Mouse (Mus musculus): Measurements from ENCODE around the gene Gm10272. TPM values are rescaled to one million over a fixed set of nuclear protein-coding genes. Genes with fewer than 3 reads are reported as not detected.
"Not testable (repeated sequence)": the region's sequence is repeated elsewhere in the genome, so short reads cannot be mapped to it uniquely, and the experiment has no call there.

Gene Gm10272
- polyA plus RNA-seq, 1 experiment from 2014 or later: not detected

- Histone ChIP-seq H3K9me3 (peaks cover 10% of the 10 kb centered on the region; the same call in 1 of the 2 replicates), H3K27me3 (replicated peaks; ENCODE audit: low read depth, poor library complexity, severe bottlenecking) (no peaks in the 10 kb centered on the region), H3K4me1 (peaks cover 24% of the 10 kb centered on the region), H3K36me3 (replicated peaks) (no peaks in the 10 kb centered on the region; the same call in 1 of the 2 replicates), H3K27ac (replicated peaks) (no peak overlapping the region), H3K4me3 (no peak overlapping the region)
- 90% methylated on average over 4 of the region's 4 CpGs for WGBS
- no peak for DNase-seq (ENCODE audit: low spot score)
Observed at GRCm38 (mm10) chr10:77738929-77739328, 32.5 kb downstream of the Gm10272 start.

- H3K36me3 ChIP-seq (replicated peaks); H3K27ac ChIP-seq (replicated peaks); H3K9me3 ChIP-seq; DNase-seq (ENCODE audit: low spot score); H3K27me3 ChIP-seq (replicated peaks; ENCODE audit: low read depth, poor library complexity, severe bottlenecking); H3K4me3 ChIP-seq: not testable (repeated sequence)
- 48% methylated on average over 5 of the region's 5 CpGs for WGBS
- H3K4me1 ChIP-seq: peaks cover 24% of the 10 kb centered on the region
Observed at GRCm38 (mm10) chr10:77741924-77742688, 35.7 kb downstream of the Gm10272 start, which contains the start of gene Gm18596. Gene Gm18596, minus strand, starts transcription at chr10:77742638.

GRCm38 (mm10) chr10:77750686-77751085 is 44.3 kb downstream of the Gm10272 start:
- not testable (repeated sequence) for H3K36me3 ChIP-seq (replicated peaks); H3K9me3 ChIP-seq; H3K27me3 ChIP-seq (replicated peaks; ENCODE audit: low read depth, poor library complexity, severe bottlenecking); DNase-seq (ENCODE audit: low spot score); H3K27ac ChIP-seq (replicated peaks); H3K4me3 ChIP-seq
- 72% methylated on average over 1 of the region's 1 CpGs for WGBS
- H3K4me1 ChIP-seq: peaks cover 20% of the 10 kb centered on the region

DNA sequence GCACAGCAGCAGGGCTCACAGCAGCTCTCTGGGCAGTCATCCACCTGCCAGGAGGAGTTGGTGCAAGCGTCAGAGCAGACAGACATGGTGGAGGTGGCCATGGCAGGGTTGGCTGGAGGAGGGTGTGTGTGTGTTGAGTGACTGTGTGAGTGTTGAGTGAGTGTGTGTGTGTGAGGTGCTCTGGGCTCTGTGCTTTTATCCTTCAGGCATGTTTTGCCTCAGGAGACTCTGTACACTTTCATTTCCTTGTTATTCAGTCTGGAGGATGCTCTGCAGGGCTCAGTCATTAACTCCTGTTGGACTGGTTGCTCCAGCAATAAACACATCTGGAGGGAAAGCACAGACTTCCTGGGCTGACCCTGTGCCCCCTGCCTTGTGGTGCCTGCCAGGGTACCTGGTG is 44.8 kb downstream of the Gm10272 start, which contains the start of gene Gm9736:
Gene Gm9736, minus strand, starts transcription at position 101 of the 400 bp plus-strand sequence.
- H3K4me3 ChIP-seq; H3K36me3 ChIP-seq (replicated peaks); H3K27ac ChIP-seq (replicated peaks); H3K9me3 ChIP-seq; H3K27me3 ChIP-seq (replicated peaks; ENCODE audit: low read depth, poor library complexity, severe bottlenecking); DNase-seq (ENCODE audit: low spot score): not testable (repeated sequence)
- WGBS: 64% methylated on average over 1 of the region's 1 CpGs
- H3K4me1 ChIP-seq: peaks cover 20% of the 10 kb centered on the region

GRCm38 (mm10) chr10:77752312-77752711 is 45.9 kb downstream of the Gm10272 start:
- peaks cover 20% of the 10 kb centered on the region for H3K4me1 ChIP-seq
- not testable (repeated sequence) for H3K27ac ChIP-seq (replicated peaks); DNase-seq (ENCODE audit: low spot score); H3K9me3 ChIP-seq; H3K4me3 ChIP-seq; H3K36me3 ChIP-seq (replicated peaks); H3K27me3 ChIP-seq (replicated peaks; ENCODE audit: low read depth, poor library complexity, severe bottlenecking)
- WGBS: 66% methylated on average over 3 of the region's 3 CpGs

- no peak for DNase-seq (ENCODE audit: low spot score)
- H3K27ac ChIP-seq (replicated peaks): no peak overlapping the region
- no peak overlapping the region for H3K4me3 ChIP-seq
- H3K36me3 ChIP-seq (replicated peaks): no peaks in the 10 kb centered on the region
- no peaks in the 10 kb centered on the region for H3K27me3 ChIP-seq (replicated peaks; ENCODE audit: low read depth, poor library complexity, severe bottlenecking)
- H3K4me1 ChIP-seq: peaks cover 20% of the 10 kb centered on the region
- no peaks in the 10 kb centered on the region for H3K9me3 ChIP-seq
Observed at GRCm38 (mm10) chr10:77753448-77753847, 47.0 kb downstream of the Gm10272 start.

Other genes starting within 250 kb of the Gm10272 start
- gene Fam207a, start 190.8 kb upstream of the Gm10272 start, polyA plus RNA-seq (2016; fragmentation: Nextera tagmentation; extraction: Ambion mirVana): 43.9 and 46.9 TPM in 2 replicates
- gene Itgb2, start 176.4 kb upstream of the Gm10272 start, polyA plus RNA-seq (2016; fragmentation: Nextera tagmentation; extraction: Ambion mirVana): 0.60 and 1.3 TPM in 2 replicates
- gene Pttg1ip, start 124.9 kb upstream of the Gm10272 start, polyA plus RNA-seq (2016; fragmentation: Nextera tagmentation; extraction: Ambion mirVana): 65.6 and 71.0 TPM in 2 replicates
- 419 and 445 TPM in 2 replicates for gene Sumo3, start 100.5 kb upstream of the Gm10272 start, polyA plus RNA-seq (2016; fragmentation: Nextera tagmentation; extraction: Ambion mirVana)
- 1.9 and 8.0 TPM in 2 replicates for gene Gm49325, start 100.4 kb upstream of the Gm10272 start, polyA plus RNA-seq (2016; fragmentation: Nextera tagmentation; extraction: Ambion mirVana)
- 98.9 and 101 TPM in 2 replicates for gene Ube2g2, start 84.4 kb upstream of the Gm10272 start, polyA plus RNA-seq (2016; fragmentation: Nextera tagmentation; extraction: Ambion mirVana)
- 0.97 and 1.2 TPM in 2 replicates for gene Tspear, start 20.1 kb upstream of the Gm10272 start, polyA plus RNA-seq (2016; fragmentation: Nextera tagmentation; extraction: Ambion mirVana)
- not detected in 2 replicates for gene Gm19402, start 15.9 kb upstream of the Gm10272 start, polyA plus RNA-seq (2016; fragmentation: Nextera tagmentation; extraction: Ambion mirVana)
- gene Gm9508, start 9.4 kb upstream of the Gm10272 start, polyA plus RNA-seq (2016; fragmentation: Nextera tagmentation; extraction: Ambion mirVana): not detected in 2 replicates
- gene Gm10024, start 4.8 kb downstream of the Gm10272 start, polyA plus RNA-seq (2016; fragmentation: Nextera tagmentation; extraction: Ambion mirVana): not detected in 2 replicates
- not detected in 2 replicates for gene Gm10142, start 9.2 kb downstream of the Gm10272 start, polyA plus RNA-seq (2016; fragmentation: Nextera tagmentation; extraction: Ambion mirVana)
- not detected in 2 replicates for gene Krtap12-1, start 14.0 kb downstream of the Gm10272 start, polyA plus RNA-seq (2016; fragmentation: Nextera tagmentation; extraction: Ambion mirVana)
- gene Gm10100, start 19.9 kb downstream of the Gm10272 start, polyA plus RNA-seq (2016; fragmentation: Nextera tagmentation; extraction: Ambion mirVana): not detected in 2 replicates
- gene Gm18596, start 36.0 kb downstream of the Gm10272 start, polyA plus RNA-seq (2016; fragmentation: Nextera tagmentation; extraction: Ambion mirVana): not detected in 2 replicates
- not detected in 2 replicates for gene Gm9736, start 44.7 kb downstream of the Gm10272 start, polyA plus RNA-seq (2016; fragmentation: Nextera tagmentation; extraction: Ambion mirVana)
- gene Gm3233, start 53.1 kb downstream of the Gm10272 start, polyA plus RNA-seq (2016; fragmentation: Nextera tagmentation; extraction: Ambion mirVana): not detected in 2 replicates
- gene Gm3238, start 64.7 kb downstream of the Gm10272 start, polyA plus RNA-seq (2016; fragmentation: Nextera tagmentation; extraction: Ambion mirVana): not detected in 2 replicates
- not detected in 2 replicates for gene Gm7138, start 70.3 kb downstream of the Gm10272 start, polyA plus RNA-seq (2016; fragmentation: Nextera tagmentation; extraction: Ambion mirVana)
- gene Gm3250, start 75.9 kb downstream of the Gm10272 start, polyA plus RNA-seq (2016; fragmentation: Nextera tagmentation; extraction: Ambion mirVana): not detected in 2 replicates
- not detected in 2 replicates for gene Gm7137, start 81.6 kb downstream of the Gm10272 start, polyA plus RNA-seq (2016; fragmentation: Nextera tagmentation; extraction: Ambion mirVana)
- gene Gm9639, start 88.5 kb downstream of the Gm10272 start, polyA plus RNA-seq (2016; fragmentation: Nextera tagmentation; extraction: Ambion mirVana): not detected in 2 replicates
- gene Gm19668, start 92.5 kb downstream of the Gm10272 start, polyA plus RNA-seq (2016; fragmentation: Nextera tagmentation; extraction: Ambion mirVana): not detected in 2 replicates
- not detected in 2 replicates for gene Gm9507, start 105.2 kb downstream of the Gm10272 start, polyA plus RNA-seq (2016; fragmentation: Nextera tagmentation; extraction: Ambion mirVana)
- gene Gm2696, start 108.1 kb downstream of the Gm10272 start, polyA plus RNA-seq (2016; fragmentation: Nextera tagmentation; extraction: Ambion mirVana): not detected in 2 replicates
- gene Krtap10-4, start 120.5 kb downstream of the Gm10272 start, polyA plus RNA-seq (2016; fragmentation: Nextera tagmentation; extraction: Ambion mirVana): not detected in 2 replicates
- gene Krtap10-10, start 129.3 kb downstream of the Gm10272 start, polyA plus RNA-seq (2016; fragmentation: Nextera tagmentation; extraction: Ambion mirVana): not detected in 2 replicates
- not detected in 2 replicates for gene Gm36176, start 140.2 kb downstream of the Gm10272 start, polyA plus RNA-seq (2016; fragmentation: Nextera tagmentation; extraction: Ambion mirVana)
- not detected in 2 replicates for gene Gm10318, start 146.2 kb downstream of the Gm10272 start, polyA plus RNA-seq (2016; fragmentation: Nextera tagmentation; extraction: Ambion mirVana)
- gene Gm3285, start 155.3 kb downstream of the Gm10272 start, polyA plus RNA-seq (2016; fragmentation: Nextera tagmentation; extraction: Ambion mirVana): not detected in 2 replicates
- gene Lrrc3, start 195.9 kb downstream of the Gm10272 start, polyA plus RNA-seq (2016; fragmentation: Nextera tagmentation; extraction: Ambion mirVana): 2.2 and 2.3 TPM in 2 replicates